Mouse (Mus musculus): Measurements from ENCODE around the gene Set.

The Set gene

DNA sequence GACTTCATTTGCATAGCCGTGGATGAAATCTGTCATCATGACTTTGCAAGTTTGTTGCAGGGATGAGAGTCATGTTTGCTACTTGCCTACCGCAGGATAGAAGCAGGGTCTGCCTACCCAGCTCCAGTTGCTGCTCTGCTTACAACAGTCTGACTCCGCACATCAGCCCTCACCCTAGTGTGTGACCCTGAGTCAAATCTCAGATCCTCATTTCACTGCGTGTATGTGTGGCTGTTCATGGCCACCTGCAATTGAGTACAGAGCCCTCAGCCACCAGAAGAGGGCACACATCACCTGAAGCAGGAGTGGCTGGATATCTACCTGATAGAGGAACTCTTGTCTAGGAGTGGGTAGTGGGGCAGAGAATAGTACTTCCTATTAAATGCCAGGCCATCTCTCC lies 30.1 kb downstream of the Set start:
- no peak for DNase-seq (ENCODE audit: inconsistent ontology term)

DNA sequence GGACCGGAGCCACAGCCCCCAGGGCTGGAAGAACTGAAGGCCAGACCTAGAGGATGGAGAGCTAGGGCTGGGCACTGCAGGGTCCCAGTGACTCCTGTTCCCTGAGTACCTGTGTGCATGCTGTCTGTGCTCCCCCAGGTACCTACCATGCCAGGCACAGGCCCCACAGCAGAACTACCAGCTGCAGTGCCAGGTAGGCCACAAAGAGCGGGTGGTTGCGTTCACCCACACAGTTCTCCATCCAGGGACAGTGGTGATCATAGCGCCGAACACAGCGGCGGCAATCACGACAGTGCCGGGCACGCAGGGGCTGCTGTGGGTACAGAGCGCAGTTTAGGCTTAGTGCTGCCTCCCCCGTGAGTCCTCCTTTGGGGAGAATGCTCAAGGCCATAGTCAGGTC lies 34.3 kb downstream of the Set start:
- DNase-seq (ENCODE audit: inconsistent ontology term), result no peak

DNA sequence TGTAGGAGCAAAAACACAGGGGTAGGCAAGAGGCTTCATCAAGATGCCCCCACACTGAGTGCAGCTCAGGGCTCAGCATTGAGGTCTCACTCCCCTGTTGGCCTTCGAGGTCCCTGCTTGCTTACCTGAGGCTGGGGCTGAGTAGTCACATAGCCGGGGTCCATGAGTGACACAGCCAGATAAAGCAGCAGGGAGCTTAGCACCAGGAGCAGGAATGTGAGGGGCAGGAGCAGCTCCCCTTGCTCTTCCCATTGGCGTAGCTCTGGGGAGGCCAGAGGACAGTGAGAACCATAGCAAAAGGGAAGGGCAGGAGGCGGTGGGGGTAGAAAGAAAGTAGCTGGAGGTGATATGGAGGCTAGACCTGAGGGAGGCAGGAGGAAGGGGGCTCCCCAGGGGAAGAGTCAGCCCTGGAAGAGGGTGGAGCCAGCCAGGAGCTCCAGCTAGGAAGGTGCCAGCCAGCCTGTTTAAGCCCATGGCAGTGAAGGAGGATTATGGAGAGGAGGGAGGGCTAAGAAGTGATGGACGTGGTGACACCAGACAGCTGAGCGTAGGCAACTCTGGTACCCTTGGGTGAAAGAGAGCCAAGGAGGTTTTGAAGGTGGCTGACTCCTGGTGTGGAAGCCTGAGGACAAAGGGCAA lies 35.2 kb downstream of the Set start:
- no peak for DNase-seq (ENCODE audit: inconsistent ontology term)

DNA sequence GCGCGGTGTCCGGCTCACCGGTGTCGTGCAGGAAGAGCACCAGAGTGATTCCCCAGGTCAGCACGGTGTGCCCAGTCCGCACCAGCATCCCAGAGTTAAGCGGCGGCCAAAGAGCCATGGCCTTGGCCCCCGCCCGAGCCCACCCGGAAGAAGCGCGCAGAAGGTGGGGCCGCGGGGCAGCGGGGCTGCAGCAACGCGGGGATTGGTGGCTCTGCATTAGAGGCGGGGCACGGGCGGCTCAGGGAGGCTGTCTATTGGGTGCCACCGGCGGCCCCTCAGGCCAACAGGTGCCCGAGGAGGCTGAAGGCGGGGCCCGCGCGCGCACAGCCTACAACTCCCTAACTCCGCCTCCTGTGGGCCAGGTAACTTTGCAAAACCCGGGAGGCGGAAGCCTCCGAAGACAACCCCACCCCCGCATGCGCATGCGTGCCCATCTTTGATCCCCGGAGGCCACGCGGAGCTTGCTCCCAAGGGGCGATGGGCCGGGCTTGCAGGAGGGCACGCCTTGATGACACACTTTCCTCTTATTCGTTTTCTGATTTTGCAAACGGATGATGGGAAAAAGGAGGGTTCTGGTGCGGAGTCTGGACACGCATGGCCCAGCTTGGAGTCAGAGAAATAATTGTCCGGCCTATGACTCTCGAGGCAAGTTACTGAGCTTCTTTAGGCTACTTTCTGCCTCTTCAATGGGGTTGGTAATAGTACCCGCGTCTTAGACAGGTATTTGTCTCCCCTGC lies 36.5 kb downstream of the Set start, which contains the start of gene Zdhhc12:
Gene Zdhhc12 (minus strand): TSS at position 178 of the 737 bp plus-strand sequence.
- DNase-seq (ENCODE audit: inconsistent ontology term), result peak; percentile 99

DNA sequence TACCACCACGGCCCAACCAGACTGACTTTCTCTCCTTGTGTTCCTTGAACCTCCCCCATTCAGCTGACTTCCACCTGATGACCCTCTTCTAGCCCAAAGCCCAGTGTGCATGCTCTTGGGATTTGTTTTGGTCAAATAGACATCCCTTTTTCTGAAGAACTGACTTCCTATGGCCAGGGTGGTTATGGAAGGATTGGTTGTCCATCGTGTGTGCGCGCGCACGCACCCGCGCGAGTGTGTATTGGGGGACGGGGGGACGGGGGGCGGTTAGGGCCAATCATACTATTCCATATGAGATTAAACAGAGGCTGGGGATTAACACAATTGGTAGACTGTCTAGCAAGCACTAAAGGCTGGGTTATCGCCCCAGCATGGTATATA lies 37.0 kb downstream of the Set start:
- DNase-seq (ENCODE audit: inconsistent ontology term), result peak; percentile 51

DNA sequence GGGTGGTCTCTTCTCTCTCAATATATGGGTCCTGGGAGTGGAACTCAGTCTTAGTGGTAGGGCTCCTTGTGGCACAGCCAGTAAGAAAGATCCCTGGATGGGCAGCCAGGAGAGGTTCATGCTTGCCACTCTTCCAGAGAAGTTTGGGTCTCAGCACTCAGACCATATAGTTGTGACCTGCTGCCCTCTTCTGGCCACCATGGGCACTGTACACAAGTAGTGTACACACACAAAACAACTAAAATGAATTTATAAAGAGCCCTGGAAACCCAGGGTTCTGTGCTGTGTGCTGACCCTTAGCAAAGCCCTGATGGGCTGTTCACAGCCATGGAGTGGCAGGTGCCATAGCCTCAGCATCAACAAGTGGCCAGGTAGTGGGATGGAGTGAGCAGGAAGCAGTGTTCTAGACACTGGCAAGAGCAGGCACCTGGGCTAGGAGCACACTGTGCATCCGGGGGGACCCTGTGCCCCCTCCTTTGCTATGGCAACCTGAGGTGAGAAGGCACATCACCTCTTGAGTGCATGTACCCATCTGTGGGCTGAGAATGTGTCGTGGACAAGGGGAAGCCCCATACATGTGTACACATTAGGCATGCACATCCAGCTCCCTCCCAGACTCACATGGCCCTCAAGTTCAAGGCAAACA lies 38.8 kb downstream of the Set start:
- DNase-seq (ENCODE audit: inconsistent ontology term), result peak; percentile 32

DNA sequence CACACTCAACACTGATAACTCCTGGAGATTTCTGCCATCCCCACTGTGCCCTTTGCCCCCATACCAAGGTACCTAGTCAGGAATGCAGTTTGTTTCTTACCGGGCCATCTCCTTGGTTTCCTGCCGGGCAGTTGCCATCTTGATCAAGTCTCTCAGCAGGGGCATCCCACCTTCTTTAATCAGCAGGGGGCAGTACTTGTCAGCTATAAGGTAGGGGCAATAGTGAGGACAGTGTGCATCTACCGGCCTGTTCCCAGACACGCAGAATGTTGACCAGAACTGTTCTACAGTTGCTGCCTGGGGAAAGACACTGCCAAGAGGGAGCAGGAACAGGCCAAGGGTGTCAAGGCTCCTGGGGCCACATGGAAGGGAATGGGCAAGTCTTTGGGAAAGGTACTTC lies 43.0 kb downstream of the Set start:
- no peak for DNase-seq (ENCODE audit: inconsistent ontology term)

DNA sequence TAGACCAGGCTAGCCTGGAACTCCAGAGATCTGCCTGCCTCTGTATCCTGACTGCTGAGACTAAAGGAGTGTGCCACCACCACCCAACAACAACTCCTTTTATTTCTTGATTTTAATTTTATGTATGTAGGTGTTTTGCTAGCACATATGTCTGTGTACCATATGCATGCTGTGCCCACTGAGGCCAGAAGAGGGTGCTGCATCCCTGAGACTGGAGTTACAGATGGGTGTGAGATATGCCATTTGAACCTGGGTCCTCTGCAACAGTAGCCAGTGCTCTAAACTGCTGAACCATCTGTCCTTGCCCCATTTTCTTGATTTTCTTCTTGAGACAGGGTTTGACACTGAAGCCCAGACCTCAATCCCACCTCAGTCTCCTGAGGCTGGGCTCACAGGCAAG lies 49.2 kb downstream of the Set start:
- DNase-seq (ENCODE audit: inconsistent ontology term), result peak; percentile 14

DNA sequence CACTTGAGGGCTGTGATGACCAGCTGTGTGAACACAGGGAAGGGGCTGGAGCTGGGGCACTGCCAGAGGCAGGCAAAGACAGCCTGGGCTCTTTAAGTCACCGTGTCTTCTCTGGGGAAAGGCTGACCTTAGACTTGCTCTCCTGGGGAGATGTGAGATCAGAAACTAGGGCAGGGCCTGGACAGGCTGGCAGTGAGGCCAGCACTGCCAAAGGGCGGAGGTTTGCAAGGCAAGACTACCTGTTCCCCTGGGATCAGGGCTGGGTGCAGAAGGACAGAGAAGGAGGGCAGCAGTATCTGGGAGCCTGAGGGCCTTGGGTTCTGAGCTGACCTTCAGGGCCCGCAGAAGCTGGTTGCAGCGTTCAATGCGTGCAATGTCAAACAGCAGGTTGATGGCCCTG lies 50.5 kb downstream of the Set start:
- DNase-seq (ENCODE audit: inconsistent ontology term), result no peak

DNA sequence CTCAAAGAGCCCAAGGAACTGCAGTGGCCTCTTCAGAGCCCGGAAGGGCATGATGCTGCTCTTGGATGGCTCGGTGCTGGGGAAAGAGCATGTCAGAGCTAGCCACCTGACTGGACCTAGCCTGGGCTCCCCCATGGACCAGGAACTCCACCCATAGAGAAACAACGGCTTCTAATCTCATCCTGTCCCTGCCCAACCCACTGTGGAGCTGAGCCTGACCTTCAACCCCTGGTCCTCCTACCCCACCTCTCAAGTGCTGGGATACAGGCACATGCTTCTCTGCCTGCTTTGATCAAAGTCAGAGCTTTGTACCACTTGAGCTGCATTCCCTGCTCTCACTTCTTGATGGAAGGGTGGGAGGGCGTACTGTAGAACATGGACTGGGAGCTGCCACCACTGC lies 51.1 kb downstream of the Set start:
- no peak for DNase-seq (ENCODE audit: inconsistent ontology term)

DNA sequence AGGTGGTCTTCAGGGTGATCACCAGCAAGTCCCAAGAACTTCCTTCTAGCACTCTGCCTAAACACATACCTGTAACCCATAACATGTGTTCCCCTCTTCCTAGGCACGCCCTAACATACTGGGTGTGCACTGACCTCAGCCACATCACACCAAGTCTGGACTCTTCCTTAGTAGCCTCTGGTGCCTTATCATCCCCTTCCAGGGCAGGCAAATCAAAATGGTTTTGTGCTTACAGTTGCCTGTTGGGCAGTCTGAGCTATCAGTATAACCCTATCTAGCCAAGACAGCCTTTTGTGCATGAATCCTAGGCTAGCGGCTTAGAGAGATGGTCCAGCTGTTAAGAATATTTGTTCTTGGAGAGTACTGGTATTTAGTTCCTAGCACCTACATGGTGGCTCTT lies 54.3 kb downstream of the Set start:
- no peak for DNase-seq (ENCODE audit: inconsistent ontology term)

DNA sequence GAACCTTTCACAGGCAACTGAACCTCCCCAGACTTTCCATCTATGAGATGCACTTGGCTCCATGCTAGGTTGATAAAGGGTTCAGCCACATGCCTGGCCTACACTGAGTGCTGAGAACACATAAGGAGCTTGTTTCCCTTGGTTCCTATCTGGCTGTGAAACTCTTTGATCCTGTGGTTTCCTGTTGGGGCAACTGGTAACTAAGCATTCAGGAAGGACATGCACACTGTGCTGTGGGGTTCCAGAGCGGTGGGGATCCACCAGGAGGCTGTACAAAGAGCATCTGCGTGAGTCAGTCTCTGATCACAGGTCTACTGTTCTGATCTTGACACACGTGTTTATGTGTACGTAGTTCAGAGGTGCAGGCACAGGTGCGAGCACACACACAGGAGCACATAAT lies 55.4 kb downstream of the Set start:
- DNase-seq (ENCODE audit: inconsistent ontology term), result no peak

DNA sequence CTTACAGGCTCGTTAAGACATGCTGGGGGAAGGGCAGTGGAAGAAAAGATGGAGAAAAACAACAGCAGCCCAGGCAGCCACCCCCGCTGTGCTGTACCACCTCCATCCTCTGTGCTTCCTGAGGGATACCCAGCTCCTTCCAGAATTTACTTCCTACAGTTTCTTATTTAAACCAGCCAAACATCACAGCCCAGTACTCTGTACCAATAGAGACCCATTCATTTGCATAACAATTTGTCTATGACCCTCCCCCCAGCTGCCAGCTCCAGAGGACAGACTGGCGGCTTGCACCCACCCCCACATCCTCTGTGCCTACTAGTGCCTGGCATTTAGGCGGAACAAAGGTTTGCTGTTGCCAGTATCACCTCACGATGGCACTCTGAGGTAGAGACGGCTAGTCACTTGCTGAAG lies 62.5 kb downstream of the Set start:
- peak; percentile 22 for DNase-seq (ENCODE audit: inconsistent ontology term)

DNA sequence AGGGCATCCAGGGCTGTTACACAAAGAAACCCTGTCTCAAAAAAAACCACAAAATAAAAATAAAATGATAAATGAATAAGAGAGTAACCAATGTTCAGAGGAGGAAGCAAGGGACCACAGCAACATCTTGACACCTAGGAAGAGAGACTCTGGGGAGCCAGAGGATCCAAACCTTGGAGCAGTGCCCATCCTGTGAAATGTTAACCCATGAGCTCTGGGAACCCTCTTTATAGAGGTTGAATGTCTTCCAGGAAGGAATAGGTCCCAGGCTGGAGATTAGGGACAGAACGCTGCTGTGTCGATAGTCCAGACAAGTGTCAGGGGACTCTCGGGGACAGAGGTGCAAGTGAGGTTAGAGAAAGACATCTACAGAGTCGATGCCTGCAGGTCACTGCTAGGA lies 63.1 kb downstream of the Set start:
- no peak for DNase-seq (ENCODE audit: inconsistent ontology term)
